Mouse (Mus musculus) liver, embryonic 16.5 days (tissue): ENCODE data around the gene Kmt5a. TPM values are rescaled to one million over a fixed set of nuclear protein-coding genes. Genes with fewer than 3 reads are reported as not detected.

Experiments used
- ATAC-seq: fragments of 200-750 bp; cut with Nextera tagmentation; 2 replicates; pipeline ENCODE4 v1.8.0; 2017; ENCODE audit warnings: low read depth, mild to moderate bottlenecking, moderate number of reproducible peaks, moderate library complexity
- H3K27ac ChIP-seq: fragments of 300-500 bp; sonication (generic); 2 replicates; pipeline ENCODE4 v1.5.1; 2014; ENCODE audit warnings: mild to moderate bottlenecking, low read length
- H3K27me3 ChIP-seq: fragments of 300-500 bp; sonication (generic); 2 replicates; pipeline ENCODE4 v1.6.1; 2014; ENCODE audit warnings: low read depth, low read length, mixed read lengths; ENCODE audit not compliant: control insufficient read depth, insufficient read depth
- H3K36me3 ChIP-seq: fragments of 300-500 bp; sonication (generic); 2 replicates; pipeline ENCODE4 v1.6.1; 2014; ENCODE audit warnings: mild to moderate bottlenecking; ENCODE audit not compliant: control insufficient read depth, insufficient read depth
- H3K4me1 ChIP-seq: fragments of 300-500 bp; sonication (generic); 2 replicates; pipeline ENCODE4 v1.6.1; 2014; ENCODE audit warnings: low read depth, low read length, mixed read lengths; ENCODE audit not compliant: control insufficient read depth
- H3K4me2 ChIP-seq: fragments of 300-500 bp; sonication (generic); 2 replicates; pipeline ENCODE4 v1.6.1; 2014; ENCODE audit warnings: low read depth, low read length, mixed read lengths
- H3K4me3 ChIP-seq: fragments of 300-500 bp; sonication (generic); 2 replicates; pipeline ENCODE4 v1.5.1; 2014; ENCODE audit warnings: low read depth, mild to moderate bottlenecking, low read length
- H3K9ac ChIP-seq: fragments of 300-500 bp; sonication (generic); 2 replicates; pipeline ENCODE4 v1.6.1; 2014; ENCODE audit warnings: low read depth, low read length
- H3K9me3 ChIP-seq: fragments of 300-500 bp; sonication (generic); replicated peaks from 2 replicates; pipeline ENCODE4 v1.6.1; 2016; ENCODE audit warnings: low read length; ENCODE audit not compliant: control insufficient read depth
- WGBS: fragments of 180-500 bp; shearing (Covaris S2); extraction: QIAGEN DNeasy Blood & Tissue Kit; methylation state at CpG from one replicate; pipeline ENCODE4 v1.1.7; 2014; ENCODE audit not compliant: insufficient replicate concordance; 5-methylcytosine and 5-hydroxymethylcytosine counted together
- polyA plus RNA-seq: library from polyadenylated mRNA; unstranded; fragments of >200 nt; fragmentation: Nextera tagmentation; extraction: Ambion mirVana; gene quantifications from 2 replicates; pipeline ENCODE4 v1.2.1, GENCODE M21; 2015

Kmt5a gene
- 39.6 and 41.5 TPM in 2 replicates for polyA plus RNA-seq

DNA sequence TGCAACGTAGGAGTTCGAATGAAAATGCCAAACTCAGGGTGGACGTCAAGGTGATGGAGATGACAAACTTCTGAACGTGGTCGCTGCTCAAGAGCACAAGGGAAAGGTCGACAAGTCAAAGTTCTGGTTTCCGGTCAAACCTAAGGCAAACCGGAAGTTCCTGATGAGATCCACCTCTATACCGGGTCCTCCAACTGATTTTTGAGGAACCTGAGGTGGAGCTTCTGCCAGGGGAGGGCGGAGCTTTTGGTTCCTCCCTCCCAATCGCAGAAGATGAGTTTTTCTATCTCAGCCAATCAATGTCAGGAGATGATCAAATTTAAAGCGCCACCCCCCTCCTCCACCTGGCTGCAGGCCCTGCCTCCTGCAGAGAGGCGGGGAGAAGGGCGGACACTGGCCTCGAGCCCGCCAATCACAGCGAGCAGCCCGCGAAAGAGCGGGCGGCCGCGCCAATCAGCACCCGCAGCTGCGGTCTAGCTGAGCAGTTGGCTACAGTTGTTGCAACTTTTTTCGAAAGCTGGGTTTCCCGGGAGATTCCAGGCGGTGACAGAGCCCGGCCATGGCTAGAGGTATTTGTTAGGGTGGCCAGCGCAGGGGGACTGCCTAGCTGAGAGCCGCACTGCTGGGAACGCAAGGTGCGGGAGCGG is at the start of gene Kmt5a:
Gene Kmt5a (plus strand): TSS at position 484 of the 647 bp plus-strand sequence.
- Histone ChIP-seq H3K4me2 (peak within 1 kb of the TSS; percentile 77), H3K9ac (peak within 1 kb of the TSS; percentile 87), H3K4me3 (peak within 1 kb of the TSS; percentile 97), H3K4me1 (peaks cover 41% of the 10 kb centered on the region), H3K9me3 (no peaks in the 10 kb centered on the region), H3K36me3 (no peaks in the 10 kb centered on the region), H3K27me3 (no peaks in the 10 kb centered on the region), H3K27ac (peak within 1 kb of the TSS; percentile 95)
- 0% methylated on average over 34 of the region's 34 CpGs for WGBS
- ATAC-seq = peak; percentile 97

DNA sequence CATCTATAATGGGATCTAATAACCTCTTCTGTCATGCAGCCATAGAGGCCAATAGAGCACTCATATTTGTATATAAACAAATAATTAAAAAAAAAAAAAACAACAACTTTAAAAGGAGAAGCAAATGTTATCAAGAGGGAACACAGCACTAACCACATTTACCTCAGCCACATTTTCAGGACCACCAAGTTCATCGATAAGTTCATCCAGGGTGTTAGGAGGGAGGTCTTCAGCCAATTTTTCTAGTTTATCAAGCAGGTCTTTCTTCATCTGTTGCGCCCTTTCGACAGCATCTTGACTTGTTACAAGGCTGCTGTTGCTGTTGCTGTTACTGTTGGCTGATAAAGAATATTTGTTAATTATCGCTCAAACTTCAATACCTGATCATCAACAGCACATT is 47.3 kb upstream of the Kmt5a start:
- H3K27ac ChIP-seq = no peak overlapping the region
- H3K4me2 ChIP-seq = no peak overlapping the region
- no peaks in the 10 kb centered on the region for H3K4me1 ChIP-seq
- no peaks in the 10 kb centered on the region for H3K9me3 ChIP-seq
- no peak overlapping the region for H3K9ac ChIP-seq
- whole genome bisulfite sequencing = 87% methylated on average over 4 of the region's 4 CpGs
- H3K36me3 ChIP-seq = peaks cover 24% of the 10 kb centered on the region
- H3K27me3 ChIP-seq = no peaks in the 10 kb centered on the region
- H3K4me3 ChIP-seq = no peak overlapping the region
- ATAC-seq = no peak

DNA sequence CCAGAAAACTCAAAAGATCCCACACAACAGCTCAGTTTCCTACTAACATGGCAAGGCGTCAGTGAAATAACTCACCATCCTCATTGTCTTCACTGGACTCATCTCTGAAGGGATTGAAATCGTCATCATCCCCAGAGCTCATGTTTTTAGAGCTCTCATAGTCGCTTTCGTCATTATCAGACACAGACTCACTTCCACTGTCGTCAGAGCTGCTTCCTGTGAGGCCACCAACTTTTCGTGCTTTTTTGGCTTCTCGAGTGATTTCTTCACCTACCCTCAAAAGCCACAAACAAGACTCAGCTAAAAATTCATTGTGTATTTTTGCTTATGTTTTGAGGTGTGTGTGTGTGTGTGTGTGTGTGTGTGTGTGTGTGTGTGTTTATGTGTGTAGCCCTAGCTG is 46.0 kb upstream of the Kmt5a start:
- H3K27me3 ChIP-seq = no peaks in the 10 kb centered on the region
- no peak for ATAC-seq
- no peaks in the 10 kb centered on the region for H3K9me3 ChIP-seq
- peaks cover 30% of the 10 kb centered on the region for H3K36me3 ChIP-seq
- H3K9ac ChIP-seq = no peak overlapping the region
- H3K4me2 ChIP-seq = no peak overlapping the region
- H3K4me1 ChIP-seq = no peaks in the 10 kb centered on the region
- H3K27ac ChIP-seq = no peak overlapping the region
- no peak overlapping the region for H3K4me3 ChIP-seq
- WGBS = 38% methylated on average over 7 of the region's 7 CpGs

DNA sequence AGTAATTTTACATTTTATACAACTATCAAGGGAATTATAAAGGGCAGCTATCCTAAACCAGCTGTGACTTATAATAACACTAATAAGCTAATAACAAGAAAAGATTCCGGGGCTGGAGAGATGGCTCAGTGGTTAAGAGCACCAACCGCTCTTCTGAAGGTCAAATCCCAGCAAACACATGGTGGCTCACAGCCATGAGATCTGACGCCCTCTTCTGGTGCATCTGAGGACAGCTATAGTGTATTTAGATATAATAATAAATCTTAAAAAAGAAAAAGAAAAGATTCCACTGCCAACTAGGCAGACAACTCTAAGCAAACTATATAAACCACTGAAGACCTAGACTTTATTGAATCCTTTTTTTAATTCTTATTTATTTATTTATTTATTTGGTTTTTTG is 28.9 kb upstream of the Kmt5a start:
- no peak for ATAC-seq
- WGBS = 69% methylated on average over 3 of the region's 3 CpGs
- H3K27me3 ChIP-seq = no peaks in the 10 kb centered on the region
- H3K36me3 ChIP-seq = peaks cover 29% of the 10 kb centered on the region
- H3K4me3 ChIP-seq = no peak overlapping the region
- H3K4me2 ChIP-seq = no peak overlapping the region
- H3K9me3 ChIP-seq = no peaks in the 10 kb centered on the region
- no peak overlapping the region for H3K27ac ChIP-seq
- H3K9ac ChIP-seq = no peak overlapping the region
- no peaks in the 10 kb centered on the region; the same call in 1 of the 2 replicates for H3K4me1 ChIP-seq

DNA sequence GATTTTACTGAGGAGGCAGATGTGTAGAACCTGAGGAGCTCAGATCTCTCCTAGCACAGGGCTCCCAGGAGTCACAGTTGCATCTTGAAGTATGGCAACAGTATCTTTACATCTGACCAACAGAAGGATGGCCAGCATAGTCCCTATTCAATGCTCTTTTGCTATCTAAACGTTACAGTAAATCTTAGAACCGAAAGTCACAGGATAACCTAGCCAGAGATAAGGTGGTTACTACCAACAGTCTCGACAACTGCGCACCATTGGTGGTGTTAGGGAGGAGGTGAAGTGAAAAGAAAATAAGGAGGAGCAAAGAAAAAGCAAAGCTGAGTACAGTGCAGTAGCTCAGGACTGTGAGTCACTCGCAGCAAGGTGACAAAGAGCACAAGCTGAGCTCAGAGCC is 27.6 kb upstream of the Kmt5a start:
- peak; percentile 27; the same call in 1 of the 2 replicates for ATAC-seq
- H3K4me1 ChIP-seq = no peaks in the 10 kb centered on the region; the same call in 1 of the 2 replicates
- no peak overlapping the region for H3K9ac ChIP-seq
- no peak overlapping the region for H3K4me2 ChIP-seq
- H3K27me3 ChIP-seq = no peaks in the 10 kb centered on the region
- H3K27ac ChIP-seq = no peak overlapping the region
- H3K4me3 ChIP-seq = no peak overlapping the region
- H3K9me3 ChIP-seq = no peaks in the 10 kb centered on the region
- 32% methylated on average over 5 of the region's 5 CpGs for WGBS
- peaks cover 23% of the 10 kb centered on the region for H3K36me3 ChIP-seq

DNA sequence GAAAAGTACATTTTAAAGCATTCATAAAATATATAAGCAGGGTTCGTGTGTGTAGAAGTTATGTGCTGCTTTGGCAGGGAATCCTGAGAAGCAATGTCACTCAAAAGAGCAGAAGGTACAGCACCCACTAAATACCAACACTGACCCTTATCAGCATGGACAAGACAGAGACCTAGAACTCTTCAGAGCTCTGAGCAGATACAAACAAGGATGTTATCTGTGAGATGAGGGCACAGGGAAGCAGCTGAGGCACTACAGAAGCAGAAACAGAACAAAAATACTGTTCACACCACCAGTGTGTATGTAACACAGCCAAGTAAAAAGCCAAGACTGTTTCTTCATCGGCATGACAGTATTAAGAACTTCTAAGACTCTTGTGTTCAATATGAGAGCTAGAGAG is 20.8 kb upstream of the Kmt5a start:
- peak overlapping the region; percentile 44 for H3K4me2 ChIP-seq
- peak overlapping the region; percentile 84 for H3K27ac ChIP-seq
- H3K9me3 ChIP-seq = no peaks in the 10 kb centered on the region
- H3K27me3 ChIP-seq = no peaks in the 10 kb centered on the region
- peaks cover 32% of the 10 kb centered on the region for H3K4me1 ChIP-seq
- H3K4me3 ChIP-seq = no peak overlapping the region; the same call in 1 of the 2 replicates
- no peaks in the 10 kb centered on the region for H3K36me3 ChIP-seq
- peak; percentile 93 for ATAC-seq
- WGBS = 45% methylated on average over 2 of the region's 2 CpGs
- peak overlapping the region; percentile 42 for H3K9ac ChIP-seq

DNA sequence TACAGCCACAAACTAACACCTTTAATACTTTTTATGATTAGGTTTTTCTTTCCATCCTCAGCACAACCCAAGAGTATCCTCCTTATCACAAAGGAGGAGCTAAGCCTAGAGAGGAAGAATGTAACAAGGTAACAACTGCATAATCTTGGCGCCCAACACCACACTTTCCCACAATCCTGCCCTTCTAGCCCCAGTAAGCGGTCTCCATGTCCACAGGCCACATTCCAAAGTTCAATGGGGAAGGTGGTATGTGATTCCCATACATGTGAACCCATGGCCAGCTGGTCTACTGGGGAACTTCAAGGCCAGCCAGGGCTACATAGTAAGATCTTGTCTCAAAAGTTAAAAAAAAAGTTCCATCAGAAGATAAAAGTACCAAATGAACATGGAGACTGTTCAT is 17.9 kb upstream of the Kmt5a start:
- 83% methylated on average over 2 of the region's 2 CpGs for WGBS
- ATAC-seq = no peak
- H3K9ac ChIP-seq = no peak overlapping the region
- H3K36me3 ChIP-seq = no peaks in the 10 kb centered on the region
- peaks cover 37% of the 10 kb centered on the region for H3K4me1 ChIP-seq
- H3K4me2 ChIP-seq = no peak overlapping the region
- no peak overlapping the region for H3K27ac ChIP-seq
- no peak overlapping the region for H3K4me3 ChIP-seq
- no peaks in the 10 kb centered on the region for H3K9me3 ChIP-seq
- no peaks in the 10 kb centered on the region for H3K27me3 ChIP-seq

DNA sequence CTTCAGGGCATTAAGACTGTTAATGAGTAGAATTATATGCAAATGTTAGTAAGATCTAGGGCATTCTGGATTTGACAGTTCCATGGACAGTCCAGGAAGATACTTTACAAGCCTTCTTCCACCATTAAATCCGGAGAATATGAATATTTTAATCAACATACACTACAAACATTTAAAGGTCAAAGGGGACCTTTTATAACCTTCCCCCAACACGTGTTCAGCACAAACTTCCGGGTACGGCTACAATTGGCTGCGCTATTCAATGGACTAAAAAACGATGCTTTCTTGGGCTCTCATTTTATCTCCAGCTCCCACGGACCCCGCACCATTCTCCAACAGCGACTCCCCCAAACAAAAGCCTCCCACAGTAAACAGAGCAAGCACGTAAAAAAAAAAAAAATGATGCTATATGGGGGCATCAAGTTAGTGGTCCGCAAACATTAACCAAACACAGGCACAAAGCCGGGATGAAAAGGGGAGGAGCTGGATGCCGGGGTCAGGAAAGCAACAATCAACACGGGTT is 15.5 kb upstream of the Kmt5a start:
- Histone ChIP-seq H3K9me3 (no peaks in the 10 kb centered on the region), H3K9ac (peak overlapping the region; percentile 99), H3K27me3 (no peaks in the 10 kb centered on the region), H3K27ac (peak overlapping the region; percentile 93), H3K4me1 (peaks cover 29% of the 10 kb centered on the region), H3K36me3 (no peaks in the 10 kb centered on the region), H3K4me3 (peak overlapping the region; percentile 98), H3K4me2 (peak overlapping the region; percentile 72)
- no peak for ATAC-seq
- WGBS = under 1% methylated on average over 14 of the region's 14 CpGs

DNA sequence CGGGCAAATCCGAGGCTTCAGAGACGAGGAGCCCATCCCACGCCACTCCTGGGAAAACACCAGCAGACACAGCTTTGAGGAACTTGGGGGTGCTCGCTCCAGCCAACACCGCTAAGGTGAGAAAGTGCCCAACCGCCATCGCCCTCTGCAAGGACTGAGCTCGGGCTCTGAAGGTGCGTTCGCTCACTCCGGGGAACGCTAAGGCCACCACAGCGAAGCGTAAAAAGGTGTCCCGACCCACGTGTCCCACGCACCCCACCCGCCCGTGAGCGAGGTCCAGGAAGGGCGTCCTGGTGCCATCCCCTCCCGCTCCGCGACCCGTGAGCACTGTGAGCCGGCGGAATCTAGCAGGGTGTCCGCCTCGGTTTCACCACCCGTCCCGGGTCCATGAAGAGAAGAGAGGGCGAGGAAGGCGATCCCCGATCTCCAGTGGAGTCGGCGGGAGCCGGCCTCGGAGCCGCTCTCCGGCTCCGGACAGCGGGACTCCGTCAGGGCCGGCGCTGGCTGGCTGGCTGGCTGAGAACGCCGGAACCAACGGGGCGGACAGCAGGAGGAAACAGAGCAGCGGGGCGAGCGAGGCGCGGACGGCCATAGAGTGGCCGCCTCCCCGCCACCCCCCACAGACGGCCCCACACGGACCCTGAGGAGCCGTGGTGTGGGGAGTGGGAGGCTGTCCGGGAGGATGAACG is 14.9 kb upstream of the Kmt5a start:
- ATAC-seq = peak; percentile 39
- Histone ChIP-seq H3K9me3 (no peaks in the 10 kb centered on the region), H3K4me3 (peak overlapping the region; percentile 98), H3K4me2 (peak overlapping the region; percentile 72), H3K36me3 (no peaks in the 10 kb centered on the region), H3K27ac (peak overlapping the region; percentile 93), H3K27me3 (no peaks in the 10 kb centered on the region), H3K9ac (peak overlapping the region; percentile 99), H3K4me1 (peaks cover 23% of the 10 kb centered on the region)
- WGBS = 0% methylated on average over 63 of the region's 63 CpGs
